Mouse (Mus musculus) ES-Bruce4 (cell line): Measurements from ENCODE around the gene Tmem43.

ENCODE experiments used
- EP300 ChIP-seq: IDR thresholded peaks from 2 replicates; pipeline ENCODE4 v1.6.1; 2011; ENCODE audit warnings: low read depth, low read length; ENCODE audit not compliant: insufficient read depth
- POLR2A ChIP-seq: IDR thresholded peaks from one replicate; pipeline ENCODE4 v1.8.1; 2011; ENCODE audit warnings: low read length; ENCODE audit not compliant: insufficient read depth

DNA sequence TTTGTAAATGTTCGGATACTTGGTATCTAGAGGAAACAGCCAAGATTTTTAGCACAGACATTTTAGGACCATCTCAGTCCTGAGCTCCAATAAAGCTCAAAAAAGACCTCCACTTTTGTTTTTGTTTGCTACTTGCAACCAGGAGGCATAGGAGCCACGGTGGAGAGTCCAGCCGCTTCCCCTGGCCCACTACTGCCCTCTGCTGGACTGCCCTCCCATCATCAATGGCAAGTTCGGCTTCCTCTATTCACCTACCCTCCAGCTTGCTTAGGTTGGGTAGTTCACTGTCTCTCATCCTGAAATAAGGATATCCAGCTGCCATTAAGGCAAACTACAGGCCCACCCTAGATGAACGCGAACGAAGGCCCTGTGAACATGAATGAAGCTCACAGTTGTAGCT lies 35.8 kb downstream of the Tmem43 start:
- TF ChIP-seq EP300 (no peak), POLR2A (no peak)
